Mouse (Mus musculus): ENCODE data around the gene Nsmf.
A peak's percentile ranks its signal among the peaks of the same experiment; 100 is the strongest.

Nsmf gene

DNA sequence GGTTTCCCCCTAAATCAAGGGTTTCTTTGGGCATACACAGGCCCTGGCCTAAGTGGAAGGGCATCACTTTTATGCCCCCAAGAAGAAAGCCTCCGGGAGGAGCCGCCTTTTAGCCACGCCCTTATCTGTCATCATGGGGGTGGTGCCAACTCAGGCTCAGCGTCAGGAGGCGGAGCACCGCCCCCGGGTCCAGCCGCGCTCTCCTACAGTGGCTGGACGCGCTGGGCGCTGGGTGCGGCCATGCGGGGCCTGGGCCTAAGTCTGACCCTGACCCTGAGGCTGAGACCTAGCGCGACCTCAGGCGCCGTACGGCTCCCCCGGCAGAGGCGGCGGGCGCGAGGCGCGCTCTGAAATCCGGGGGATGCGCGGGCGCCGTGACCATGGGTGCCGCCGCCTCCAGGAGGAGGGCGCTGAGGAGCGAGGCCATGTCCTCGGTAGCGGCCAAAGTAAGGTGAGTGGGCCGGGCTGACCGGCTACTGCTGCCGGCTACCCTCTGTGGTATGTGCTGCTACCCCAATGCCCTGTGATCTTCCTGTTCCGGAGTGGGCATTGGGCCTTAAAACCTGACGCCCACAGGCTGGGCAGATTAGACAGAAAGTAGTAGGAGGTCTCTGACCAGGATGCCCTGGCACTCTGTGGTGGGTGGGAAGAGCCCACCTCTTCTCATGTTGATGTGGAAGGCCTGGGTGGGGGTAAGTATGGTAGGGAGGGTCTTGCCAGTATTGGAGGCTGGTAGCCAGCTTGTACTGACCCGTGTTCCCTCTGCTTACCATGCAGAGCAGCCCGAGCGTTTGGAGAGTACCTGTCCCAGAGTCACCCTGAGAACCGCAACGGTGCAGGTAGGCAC is at the start of gene Nsmf:
Gene Nsmf, plus strand, starts transcription at position 135 of the 847 bp plus-strand sequence.
- DNase-seq (ENCODE audit: low spot score) = peak; percentile 78

DNA sequence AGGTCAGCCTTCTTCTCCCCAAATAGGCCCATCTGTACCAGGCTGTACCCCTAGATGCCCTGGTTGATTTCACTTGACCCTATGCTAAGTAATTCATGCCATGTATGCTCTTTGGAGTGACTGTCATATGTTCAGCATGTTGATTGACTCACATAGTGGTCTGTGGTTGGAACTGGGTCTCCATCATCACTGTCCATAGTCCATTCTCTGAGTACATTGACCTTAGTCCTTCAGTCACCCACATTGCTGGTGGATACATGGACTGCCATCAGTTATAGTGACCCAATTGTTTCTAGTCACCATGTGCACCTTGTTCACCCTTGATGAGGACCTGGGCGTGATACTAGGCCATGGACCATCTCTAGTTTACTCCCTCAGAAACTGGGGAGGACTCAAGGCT is 47.4 kb upstream of the Nsmf start:
- DNase-seq (ENCODE audit: low spot score) = no peak

DNA sequence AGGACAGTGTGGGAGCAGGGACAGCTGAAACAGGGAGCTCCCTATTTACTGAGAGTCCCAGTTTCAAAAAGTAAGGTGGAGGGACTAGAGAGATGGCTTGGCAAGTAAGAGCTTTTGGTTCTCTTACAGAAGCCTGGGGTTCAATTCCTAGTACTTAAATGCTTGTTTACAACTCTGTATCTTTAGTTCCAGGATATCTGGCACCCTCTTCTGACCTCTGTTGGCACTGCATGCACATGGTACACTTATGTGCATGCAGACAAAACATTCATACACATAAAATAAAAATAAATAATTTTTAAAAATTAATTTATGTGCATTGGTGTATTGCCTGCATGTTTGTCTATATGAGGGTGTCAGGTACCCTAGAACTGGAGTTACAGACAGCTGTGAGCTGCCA is 45.9 kb upstream of the Nsmf start:
- no peak for DNase-seq (ENCODE audit: low spot score)

DNA sequence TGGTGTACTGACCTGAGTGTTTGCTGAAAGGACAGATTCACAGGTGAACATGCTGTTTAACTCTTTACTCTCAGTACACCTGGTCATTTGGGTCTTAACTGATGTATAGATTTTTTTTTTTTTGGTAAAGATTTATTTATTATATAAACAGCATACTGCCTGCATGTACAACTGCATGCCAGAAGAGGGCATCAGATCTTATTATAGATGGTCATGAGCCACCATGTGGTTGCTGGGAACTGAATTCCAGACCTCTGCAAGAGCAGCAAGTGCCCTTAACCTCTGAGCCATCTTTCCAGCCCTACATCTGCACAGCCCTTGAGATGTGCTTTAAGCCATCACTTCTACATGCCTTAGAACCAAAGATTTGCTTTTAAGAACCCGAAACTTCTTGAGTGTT is 31.5 kb upstream of the Nsmf start:
- DNase-seq (ENCODE audit: low spot score) = no peak

DNA sequence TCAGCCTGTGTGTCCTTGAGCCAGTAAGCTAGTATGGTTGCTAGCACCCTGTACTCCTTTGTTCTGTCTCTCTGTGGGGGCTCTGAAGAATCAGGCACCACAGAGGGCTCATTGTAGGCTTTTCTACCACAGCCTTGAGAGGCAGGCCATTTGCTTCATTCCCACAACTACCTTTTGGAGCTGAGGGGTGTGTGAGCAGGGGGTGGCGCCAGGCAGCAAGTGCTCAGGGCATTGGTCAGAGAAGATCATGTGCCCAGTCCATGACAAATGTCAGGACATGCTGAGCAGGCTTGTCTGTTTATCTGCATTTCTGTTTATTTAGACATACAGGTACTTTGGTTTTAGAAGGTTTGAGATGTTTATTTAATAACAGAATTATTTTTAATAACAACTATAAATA is 29.0 kb upstream of the Nsmf start:
- no peak for DNase-seq (ENCODE audit: low spot score)

DNA sequence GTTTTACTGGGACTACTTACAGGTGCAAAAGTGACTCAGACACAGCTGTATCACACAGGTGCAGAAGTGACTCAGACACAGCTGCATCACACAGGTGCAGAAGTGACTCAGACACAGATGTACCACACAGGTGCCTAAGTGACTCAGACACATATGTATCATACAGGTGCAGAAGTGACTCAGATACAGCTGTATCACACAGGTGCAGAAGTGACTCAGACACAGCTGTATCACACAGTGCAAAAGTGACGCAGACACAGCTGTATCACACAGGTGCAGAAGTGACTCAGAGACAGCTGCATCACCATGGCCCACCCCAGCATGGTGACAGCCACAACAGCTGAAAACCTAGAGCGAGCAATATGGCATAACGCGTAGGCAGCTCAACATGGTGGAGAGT is 19.2 kb upstream of the Nsmf start:
- DNase-seq (ENCODE audit: low spot score) = no peak

DNA sequence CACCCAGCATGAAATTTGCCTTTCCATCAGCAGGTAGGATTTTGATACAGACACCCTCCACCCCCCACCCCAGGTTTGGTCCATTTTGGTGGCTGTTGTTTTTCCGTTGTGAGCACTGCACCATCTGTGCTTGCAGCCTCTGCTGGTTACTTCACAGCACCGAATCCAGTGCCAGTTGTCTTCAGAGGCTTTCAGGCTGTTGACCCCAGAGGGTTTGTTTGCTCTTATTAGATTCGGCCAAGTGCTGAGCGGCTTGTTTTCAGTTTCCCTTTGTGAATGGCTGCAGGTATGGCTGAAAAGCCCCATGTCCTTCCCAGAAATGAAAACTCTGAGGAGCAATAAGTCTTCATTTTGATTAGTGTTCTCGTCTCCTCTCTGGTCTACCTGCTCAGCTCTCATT is 14.1 kb upstream of the Nsmf start:
- DNase-seq (ENCODE audit: low spot score) = no peak

DNA sequence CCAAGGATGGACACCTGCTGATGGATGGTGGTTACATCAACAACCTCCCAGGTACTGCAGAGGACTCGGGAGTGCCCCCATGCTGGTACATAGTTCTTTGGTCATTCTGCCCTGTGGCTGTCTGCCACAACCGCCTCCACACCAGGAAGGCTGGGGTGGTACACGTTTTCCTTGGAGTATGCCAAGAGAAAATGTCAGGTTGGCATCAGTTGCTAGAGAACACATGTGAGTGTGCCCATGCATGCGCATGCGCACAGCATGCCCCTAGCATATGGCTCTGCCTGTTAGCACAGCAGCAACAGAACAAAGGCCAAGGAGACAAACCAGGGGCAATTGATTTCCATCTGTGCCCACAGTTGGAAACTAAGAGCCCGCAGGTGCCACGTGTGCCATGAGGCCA is 3.2 kb upstream of the Nsmf start:
- no peak for DNase-seq (ENCODE audit: low spot score)

DNA sequence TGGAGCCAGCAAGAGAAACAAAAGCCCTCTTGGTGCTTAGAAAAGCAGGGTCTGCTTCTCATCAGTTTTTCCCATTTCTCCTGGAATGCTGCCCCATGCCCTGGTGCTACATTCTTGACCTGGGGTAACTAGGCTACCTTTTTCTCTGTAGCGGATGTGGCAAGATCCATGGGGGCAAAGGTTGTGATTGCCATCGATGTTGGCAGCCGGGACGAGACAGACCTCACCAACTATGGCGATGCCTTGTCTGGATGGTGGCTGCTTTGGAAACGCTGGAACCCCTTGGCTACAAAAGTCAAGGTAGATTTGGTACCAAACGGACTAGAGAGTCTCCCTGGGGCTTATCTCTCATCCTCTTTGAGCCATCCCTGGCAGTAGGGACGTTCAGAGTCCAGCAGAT is 2.7 kb upstream of the Nsmf start:
- DNase-seq (ENCODE audit: low spot score) = no peak

DNA sequence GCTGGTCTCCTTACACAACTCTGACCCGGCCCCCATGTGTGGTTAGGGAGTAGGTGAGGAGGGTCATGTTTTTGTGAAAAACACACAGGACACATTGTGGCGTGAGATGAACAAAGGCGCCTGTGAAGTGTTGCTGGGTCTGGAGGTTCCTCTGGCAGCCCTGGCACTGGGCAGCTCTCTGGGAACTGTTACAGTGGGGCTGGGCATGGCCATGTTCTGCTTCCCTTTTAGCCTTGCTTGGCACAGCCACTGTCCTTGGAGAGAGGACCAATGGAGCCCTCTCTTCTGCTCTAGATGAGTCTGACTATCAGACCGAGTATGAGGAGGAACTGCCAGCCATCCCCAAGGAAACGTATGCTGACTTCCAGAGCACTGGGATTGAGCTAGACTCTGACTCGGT is 1.1 kb upstream of the Nsmf start:
- no peak for DNase-seq (ENCODE audit: low spot score)

DNA sequence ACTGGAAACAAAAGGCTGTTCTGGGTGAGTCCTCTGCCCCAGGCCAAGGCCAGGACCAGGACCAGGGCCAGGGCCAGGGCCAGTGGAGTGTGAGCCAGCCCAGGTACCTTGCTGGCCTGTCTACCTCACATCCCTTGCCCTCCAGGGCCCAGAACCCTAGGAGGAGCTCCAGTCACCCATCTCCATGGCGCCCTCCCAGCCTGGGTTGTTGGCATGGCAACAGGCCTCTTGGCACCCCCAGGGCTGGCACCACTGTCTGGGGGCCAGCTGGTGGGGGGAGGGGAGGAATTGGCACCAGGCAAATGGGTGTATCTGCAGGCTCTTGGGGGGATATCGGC is 882 bp downstream of the Nsmf start:
- no peak for DNase-seq (ENCODE audit: low spot score)

DNA sequence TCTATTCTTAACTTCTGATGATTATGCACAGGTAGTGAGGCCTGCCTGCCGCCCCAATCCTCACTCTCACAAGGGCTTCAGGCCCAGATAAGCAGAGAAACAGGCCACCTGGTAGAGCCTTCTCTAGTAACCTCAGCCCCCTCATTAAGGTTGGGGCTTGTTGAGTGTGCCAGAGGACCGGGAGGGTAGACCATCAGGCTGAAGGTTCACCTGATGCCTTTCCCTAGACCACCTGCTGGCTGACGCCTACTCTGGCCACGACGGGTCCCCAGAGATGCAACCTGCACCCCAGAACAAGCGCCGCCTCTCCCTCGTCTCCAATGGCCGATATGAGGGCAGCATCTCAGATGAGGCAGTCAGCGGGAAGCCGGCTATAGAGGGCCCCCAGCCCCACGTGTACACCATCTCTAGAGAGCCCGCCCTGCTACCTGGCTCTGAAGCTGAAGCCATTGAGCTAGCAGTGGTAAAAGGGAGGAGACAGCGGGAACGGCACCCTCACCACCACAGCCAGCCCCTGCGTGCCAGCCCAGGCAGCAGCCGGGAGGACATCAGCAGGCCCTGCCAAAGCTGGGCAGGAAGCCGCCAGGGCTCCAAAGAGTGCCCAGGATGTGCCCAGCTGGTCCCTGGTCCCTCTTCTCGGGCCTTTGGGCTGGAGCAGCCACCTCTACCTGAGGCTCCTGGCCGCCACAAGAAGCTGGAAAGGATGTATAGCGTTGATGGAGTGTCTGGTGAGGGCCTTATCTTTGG is 1.4 kb downstream of the Nsmf start:
- DNase-seq (ENCODE audit: low spot score) = no peak

DNA sequence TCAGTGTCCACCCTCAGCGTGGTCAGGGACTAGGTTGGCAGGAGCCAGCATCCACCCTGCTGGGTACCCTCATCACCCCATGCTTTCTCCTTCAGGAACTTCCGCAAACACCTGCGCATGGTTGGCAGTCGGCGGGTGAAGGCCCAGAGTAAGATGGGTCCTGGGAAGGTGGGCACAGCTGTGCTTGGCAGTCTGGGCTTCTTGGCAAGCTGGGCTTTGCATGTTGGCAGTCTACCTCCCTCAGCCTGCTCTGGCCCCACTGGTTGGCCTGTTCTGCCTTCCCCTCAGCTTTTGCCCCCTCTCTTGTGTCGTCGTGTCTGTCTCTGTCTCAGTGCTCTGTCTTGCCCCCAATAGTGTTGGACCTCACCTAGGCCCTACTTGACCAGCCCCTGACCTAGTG is 4.8 kb downstream of the Nsmf start:
- no peak for DNase-seq (ENCODE audit: low spot score)

DNA sequence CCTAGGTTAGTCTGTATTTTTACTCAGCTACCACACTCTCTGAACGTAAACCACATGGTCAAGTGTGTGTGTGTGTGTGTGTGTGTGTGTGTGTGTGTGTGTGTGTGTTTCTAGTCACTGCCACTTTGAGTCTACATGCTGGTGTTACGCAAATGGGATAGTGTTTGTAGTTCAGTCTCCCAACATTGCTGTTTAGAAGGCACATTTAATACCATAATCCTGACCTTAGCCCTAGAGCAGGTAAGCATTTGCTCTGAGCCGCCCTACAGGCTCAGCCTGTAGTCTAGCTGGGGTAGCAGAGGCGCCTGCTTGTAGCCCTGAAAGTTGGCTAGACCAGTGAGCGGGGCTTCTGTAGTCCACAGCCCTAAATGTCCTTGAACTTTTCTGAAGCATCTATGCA is 9.4 kb downstream of the Nsmf start:
- no peak for DNase-seq (ENCODE audit: low spot score)

DNA sequence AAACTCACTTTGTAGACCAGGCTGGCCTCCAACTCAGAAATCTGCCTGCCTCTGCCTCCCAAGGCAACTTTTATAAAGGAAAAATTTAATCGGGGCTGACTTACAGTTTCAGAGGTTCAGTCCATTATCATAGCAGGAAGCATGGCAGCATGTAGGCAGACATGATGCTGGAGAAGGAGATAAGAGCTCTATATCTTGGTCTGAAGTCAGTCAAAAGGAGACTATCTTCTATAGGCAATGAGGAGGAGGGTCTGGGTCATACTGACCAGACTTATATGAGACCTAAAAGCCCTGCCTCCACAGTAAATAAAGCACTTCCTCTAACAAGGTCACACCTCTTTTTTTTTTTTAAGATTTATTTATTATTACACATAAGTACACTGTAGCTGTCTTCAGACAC is 10.1 kb downstream of the Nsmf start:
- no peak for DNase-seq (ENCODE audit: low spot score)

DNA sequence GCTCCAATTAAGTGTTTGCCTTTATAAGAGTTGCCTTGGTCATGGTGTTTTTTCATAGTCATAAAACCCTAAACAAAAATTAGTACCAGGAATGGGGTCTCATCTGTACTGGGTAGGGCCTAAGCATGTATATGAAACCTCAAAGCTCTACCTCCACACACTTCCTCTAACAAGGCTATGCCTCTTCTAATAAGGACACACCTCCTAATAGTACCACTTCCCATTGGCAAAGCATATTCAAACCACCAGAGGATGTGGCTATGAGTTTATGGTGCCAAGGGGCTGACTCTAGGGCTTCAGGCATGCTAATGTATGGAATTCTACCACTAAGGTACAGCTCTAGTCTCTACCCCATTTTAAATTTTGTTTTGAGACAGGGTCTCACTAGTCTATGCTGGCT is 11.4 kb downstream of the Nsmf start:
- no peak for DNase-seq (ENCODE audit: low spot score)

DNA sequence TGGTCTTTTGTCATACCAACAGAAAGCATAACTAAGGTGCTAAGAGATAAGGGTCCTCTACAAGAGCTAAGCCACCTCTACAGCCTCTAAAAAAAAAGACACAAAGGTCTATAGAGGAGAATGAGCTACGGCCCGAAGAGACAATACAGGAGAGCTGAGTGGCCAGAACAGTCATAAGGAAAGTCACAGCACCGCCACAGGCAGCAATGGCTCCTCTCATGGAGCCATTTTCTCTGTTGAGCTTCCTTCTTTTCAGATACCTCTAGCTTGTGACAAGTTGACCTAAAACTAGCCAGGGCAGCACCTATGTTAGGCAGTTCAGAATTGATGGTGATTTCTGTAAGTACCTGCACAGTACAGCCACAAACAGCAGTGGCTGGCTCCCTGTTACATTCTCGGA is 12.4 kb downstream of the Nsmf start:
- no peak for DNase-seq (ENCODE audit: low spot score)

DNA sequence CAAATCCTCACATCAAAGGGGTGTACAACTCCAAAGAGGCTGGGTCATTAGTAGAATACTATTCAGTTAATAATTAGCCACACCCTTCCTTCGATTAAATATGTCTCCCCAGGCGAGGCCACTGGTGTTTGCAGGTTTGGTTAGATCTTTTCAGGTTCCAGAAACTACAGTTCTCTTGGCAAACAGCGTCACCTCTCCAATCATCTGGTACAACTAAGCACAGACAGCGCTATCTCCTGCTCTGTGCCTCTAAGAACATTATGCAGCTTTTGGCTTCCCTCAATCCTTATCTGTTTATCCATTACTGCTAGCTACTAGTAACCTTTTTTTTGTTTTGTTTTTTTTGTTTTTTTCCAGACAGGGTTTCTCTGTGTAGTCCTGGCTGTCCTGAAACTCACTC is 15.4 kb downstream of the Nsmf start:
- no peak for DNase-seq (ENCODE audit: low spot score)

DNA sequence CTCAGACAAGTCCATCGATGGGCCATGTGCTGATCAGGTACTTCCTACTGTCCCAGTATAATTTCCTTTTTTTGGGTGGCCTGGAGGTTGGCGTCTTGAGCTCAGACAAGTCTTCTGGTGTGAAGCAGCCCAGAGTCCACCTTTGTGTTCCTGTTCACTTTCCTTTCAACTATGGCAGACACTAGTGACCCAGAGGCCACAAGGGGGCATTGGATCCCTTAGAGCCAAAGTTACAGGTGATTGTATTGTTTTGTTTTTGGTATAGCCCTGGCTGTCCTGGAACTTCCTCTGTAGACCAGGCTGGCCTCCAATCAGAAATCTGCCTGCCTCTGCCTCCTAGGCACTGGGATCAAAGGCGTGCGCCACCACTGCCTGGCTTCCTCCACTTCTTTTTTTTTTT is 18.2 kb downstream of the Nsmf start:
- no peak for DNase-seq (ENCODE audit: low spot score)

DNA sequence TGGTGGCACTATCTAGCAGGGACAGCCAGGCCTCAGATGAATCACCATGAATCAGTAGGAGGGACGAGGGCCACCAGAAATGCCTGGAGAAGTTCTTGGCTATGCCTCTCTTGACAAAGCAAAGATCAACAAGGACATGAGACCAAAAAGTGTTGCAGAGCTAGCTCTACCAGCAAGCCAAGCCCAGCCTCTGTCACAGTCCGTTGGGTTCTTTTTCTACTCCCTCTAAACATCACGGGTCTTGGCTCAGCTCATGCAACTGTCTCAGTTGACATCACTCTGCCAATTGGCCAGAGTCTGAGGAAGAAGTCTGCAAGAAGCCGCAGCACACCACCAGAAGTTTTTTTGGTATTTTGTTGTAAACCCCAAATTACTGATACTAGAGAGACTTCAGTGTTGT is 21.4 kb downstream of the Nsmf start:
- DNase-seq (ENCODE audit: low spot score) = no peak

DNA sequence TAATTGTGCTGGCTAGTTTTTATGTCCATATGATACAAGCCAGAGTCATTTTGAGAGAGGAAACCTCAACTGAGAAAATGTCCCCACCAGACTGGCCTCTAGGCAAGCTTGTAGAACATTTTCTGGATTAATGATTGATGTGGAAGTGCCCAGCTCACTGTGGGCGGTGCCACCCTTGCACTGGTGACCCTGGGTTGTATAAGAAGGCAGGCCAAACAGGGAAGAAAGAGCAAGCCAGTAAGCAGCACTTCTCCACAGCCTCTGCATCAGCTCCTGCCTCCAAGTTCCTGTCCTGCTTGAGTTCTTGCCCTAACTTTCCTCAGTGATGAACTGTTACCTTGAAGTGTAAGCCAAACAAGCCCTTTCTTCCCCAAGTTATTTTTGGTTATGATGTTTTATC is 24.8 kb downstream of the Nsmf start:
- no peak for DNase-seq (ENCODE audit: low spot score)

DNA sequence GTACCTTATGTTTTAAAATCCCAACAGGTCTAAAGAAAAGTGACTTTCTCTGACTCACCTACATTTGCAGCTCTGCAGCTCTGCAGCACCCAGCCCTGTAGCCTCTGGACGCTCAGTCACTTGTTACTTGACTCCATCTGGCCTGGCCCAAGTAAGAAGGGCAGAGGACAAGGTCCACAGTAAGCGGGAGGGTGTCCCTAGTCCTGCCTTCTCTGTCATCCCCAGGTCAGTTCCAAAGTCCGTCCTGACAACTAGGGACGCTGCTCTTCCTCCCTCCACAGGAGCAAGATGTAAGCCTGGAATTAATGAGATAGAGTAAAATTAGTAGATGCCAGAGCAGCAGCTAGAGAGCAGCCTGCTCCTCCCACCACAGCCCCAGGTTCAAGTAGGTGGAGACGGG is 25.9 kb downstream of the Nsmf start, which contains the start of gene Entpd8:
Gene Entpd8, plus strand, starts transcription at position 229 of the 400 bp plus-strand sequence.
- DNase-seq (ENCODE audit: low spot score) = no peak

DNA sequence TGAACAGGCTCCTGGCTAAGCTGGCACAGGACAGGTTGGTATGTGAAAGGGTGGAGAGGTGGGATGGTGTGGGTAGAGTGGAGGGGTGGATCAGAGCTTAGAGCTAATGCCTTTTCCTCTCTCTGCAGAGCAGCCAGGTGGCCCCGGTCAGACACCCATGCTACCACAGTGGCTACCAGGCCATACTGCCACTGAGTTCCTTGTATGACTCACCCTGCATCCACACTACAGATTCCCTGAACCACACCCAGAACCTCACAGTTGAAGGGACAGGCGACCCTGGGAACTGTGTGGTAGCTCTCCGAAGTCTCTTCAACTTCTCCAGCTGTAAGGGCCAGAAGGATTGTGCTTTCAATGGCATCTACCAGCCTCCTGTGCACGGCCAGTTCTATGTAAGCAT is 29.5 kb downstream of the Nsmf start:
- no peak for DNase-seq (ENCODE audit: low spot score)

DNA sequence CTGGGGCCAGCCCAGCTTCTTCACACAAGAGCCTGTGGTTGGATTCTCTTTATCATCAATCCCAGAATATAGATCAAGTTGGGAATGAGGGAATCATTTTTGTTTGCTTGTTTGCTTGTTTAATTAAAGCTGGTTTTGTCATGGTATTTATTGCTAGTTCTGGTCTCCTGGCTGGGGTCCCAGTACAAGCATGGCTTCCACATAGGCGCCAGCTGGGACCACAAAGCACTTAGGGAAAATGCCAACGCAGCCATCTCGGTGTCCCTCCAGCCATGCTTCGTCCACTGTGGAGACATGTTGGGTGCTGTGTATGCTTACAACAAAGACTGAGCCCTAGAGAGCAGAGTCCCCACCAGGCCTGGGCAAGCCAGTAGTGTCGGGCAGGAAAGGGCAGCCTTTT is 31.4 kb downstream of the Nsmf start:
- DNase-seq (ENCODE audit: low spot score) = no peak

Data from ovary, postnatal 10 days (tissue).